Mouse (Mus musculus) brain, embryonic 14.5 days (tissue): ENCODE measurements around the gene Chmp4b.

Experiments
- CTCF ChIP-seq: fragments of 200-500 bp; IDR thresholded peaks from 2 replicates; pipeline ENCODE4 v1.5.1; 2012; ENCODE audit warnings: inconsistent platforms, mild to moderate bottlenecking, moderate library complexity, borderline replicate concordance; ENCODE audit not compliant: insufficient read depth, insufficient read length; ENCODE audit errors: extremely low read depth
- POLR2A ChIP-seq: fragments of 200-500 bp; IDR thresholded peaks from 2 replicates; pipeline ENCODE4 v1.6.1; 2012; ENCODE audit warnings: mild to moderate bottlenecking, inconsistent platforms, borderline replicate concordance; ENCODE audit not compliant: poor library complexity, insufficient read depth, insufficient read length, severe bottlenecking; ENCODE audit errors: extremely low read depth

DNA sequence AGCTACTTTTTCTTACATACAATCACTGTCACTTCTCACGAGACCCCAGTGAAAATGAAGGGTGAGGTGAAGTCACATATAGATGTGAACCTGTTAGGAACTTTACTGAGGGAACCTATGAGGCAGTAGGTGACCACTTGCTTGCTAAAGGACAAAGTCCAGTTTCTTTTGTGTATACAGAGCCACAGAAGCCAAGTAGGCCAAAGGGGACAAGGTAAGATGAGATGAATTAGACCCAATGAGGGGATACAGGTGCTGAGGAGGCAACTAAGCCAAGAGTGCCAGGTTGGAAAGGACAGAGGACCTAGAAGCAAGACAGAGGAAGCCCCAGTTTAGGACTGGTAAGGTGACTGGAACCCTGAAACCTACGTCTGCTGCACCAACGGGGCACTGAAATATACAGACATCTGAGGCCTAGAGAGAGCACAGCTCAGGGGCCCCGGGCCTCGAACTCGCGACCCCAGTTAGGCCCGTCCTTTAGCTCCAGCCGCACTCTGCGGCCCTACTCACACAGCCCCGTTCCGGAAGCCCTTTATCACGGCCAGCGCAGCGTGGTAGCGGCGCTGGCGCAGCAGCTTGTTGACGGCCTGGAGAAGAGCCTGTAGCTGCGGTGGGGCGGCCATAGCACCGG is 48.4 kb upstream of the Chmp4b start:
- TF ChIP-seq CTCF (no peak), POLR2A (no peak)
